Mouse (Mus musculus) heart, postnatal 0 days (tissue): ENCODE data around the gene Fcgbp.

Source experiments
- CTCF ChIP-seq: IDR thresholded peaks from 2 replicates; pipeline ENCODE4 v1.5.1; 2016; ENCODE audit warnings: antibody characterized with exemption, control low read depth, low read depth
- EP300 ChIP-seq: IDR thresholded peaks from 2 replicates; pipeline ENCODE4 v1.6.1; 2016; ENCODE audit warnings: antibody characterized with exemption, low read depth

DNA sequence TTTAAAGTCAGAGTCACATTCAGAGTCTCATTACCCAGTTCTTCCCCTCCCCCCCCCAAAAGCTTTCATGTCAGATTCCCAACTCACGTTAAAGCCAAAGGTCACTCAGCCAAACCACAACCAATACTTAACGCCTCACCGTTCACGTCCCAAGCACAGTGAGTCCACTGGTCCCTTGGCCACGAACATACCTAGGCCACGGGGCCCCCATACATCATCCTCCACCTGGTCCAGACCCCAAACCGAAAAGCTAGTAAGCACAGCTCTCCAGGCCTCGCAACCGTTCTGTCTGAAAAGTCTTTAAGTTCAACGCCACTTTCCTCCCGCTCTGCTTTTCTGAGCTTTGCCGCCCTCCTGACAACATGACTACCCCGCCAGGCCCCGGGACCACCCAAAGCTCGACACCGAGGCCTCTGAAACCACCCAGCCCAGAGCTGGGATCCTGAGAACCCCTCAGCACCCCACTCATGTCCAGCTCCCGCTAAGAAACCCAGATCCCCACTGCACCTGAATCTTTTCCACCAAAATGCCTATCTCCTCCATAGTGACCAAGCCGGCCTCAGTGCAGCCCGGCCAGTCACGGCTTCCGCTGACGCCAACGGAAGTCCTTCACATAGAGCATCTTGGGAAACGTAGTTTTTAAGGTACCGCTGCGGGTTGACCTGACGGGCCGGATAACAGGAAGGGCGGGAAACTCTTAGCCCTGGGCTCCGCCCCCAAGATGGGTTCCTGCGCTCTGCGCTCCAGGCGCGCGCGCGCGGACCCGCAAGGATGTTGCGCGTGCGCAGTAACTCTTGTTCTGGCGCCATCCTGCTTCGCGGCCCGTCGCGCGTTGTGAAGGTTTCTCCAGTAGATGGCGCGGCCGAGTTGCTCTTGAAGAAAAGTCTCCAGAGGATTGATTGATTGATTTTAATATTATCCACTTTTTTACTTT is 21.3 kb upstream of the Fcgbp start, which contains the start of gene Psmc4:
- peak; percentile 86 for TF ChIP-seq CTCF
- TF ChIP-seq EP300, result no peak; the same call in 1 of the 2 replicates
